Mouse (Mus musculus) cerebellum, postnatal 4 days (tissue): ENCODE results near the gene Sema4g.
"Not testable (repeated sequence)": the region's sequence is repeated elsewhere in the genome, so short reads cannot be mapped to it uniquely, and the experiment has no call there.

Source experiments
- DNase-seq, 2 experiments: peaks; one replicate each; pipeline ENCODE4 v3.0.0; 2022; ENCODE audit warnings: low spot score in 2 of 2, mixed read lengths in 1 of 2

Gene Sema4g

GRCm38 (mm10) chr19:45024775-45025174, 35.9 kb downstream of the Sema4g start:
- DNase-seq, result no peak

DNA sequence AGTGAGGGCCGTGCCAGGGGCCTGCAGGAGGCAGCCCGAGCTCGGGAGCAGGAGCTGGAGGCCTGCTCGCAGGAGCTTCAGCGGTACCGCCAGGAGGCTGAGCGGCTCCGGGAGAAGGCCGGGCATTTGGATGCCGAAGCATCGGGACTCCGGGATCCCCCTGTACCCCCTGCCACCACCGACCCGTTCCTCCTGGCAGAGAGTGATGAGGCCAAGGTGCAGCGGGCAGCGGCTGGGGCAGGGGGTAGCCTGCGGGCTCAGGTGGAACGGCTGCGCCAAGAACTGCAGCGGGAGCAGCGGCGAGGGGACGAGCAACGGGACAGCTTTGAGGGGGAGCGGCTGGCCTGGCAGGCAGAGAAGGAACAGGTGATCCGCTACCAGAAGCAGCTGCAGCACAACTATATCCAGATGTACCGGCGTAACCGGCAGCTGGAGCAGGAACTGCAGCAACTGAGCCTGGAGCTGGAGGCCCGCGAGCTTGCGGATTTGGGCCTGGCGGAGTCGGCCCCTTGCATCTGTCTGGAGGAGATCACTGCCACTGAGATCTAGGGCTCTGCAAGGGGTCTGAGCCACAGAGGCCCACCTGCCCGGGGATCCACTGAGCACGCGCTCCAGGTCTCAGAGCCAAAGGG, 37.2 kb downstream of the Sema4g start:
- no peak for DNase-seq

DNA sequence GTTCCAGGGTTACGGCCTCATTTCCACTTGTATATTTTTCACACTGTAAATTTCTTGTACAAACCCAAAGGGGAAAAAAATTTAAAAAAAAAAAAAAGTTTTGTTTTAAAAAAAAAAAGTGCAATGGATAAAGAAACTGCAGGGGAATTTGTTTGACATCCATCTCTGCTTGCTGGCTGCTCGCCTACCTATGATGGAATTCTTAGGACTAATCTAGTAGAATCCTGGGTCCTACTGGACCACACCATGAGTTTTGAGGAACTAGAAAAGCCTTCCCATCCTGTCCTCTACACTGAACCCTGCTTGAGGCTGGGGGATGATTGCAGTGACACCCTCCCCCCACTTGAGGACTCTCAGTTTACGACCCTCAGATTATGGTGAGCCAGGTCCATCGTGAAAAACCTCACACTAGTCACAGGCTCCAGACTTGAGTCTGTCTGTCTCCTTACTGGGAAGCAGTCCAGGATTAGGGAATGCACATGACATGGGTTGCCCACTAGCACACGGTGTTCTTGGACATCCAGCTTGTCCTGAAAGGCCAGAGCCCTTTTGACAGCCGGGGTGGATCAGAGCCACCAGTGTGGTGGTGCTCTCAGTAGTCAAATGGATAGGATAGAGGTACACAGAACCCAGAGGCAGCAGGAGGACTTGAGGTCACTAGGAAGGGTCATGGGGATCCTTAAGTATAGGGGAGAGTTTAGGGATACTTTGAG, 38.2 kb downstream of the Sema4g start:
- DNase-seq, result no peak

DNA sequence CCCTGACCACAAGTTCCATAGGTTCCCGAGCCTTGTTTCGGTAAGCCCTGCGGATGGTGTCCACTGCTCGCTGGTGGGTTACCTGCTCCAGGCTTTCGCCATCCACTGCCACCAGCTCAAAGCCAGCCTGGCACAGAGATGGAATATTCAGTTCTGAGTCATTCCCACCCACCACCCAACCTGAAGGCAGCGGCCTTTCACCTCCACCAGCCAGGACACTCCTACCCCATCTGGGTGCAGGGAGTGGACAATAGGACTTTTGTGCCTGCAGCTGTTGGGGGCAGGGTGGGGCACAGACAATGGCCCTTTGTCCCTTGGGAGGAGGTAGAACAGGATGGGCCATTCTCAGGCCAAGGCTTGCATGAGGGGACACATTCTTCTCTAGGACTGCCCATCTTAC, 38.9 kb downstream of the Sema4g start:
- DNase-seq, result no peak

GRCm38 (mm10) chr19:45028746-45029145, 39.8 kb downstream of the Sema4g start:
- no peak for DNase-seq

DNA sequence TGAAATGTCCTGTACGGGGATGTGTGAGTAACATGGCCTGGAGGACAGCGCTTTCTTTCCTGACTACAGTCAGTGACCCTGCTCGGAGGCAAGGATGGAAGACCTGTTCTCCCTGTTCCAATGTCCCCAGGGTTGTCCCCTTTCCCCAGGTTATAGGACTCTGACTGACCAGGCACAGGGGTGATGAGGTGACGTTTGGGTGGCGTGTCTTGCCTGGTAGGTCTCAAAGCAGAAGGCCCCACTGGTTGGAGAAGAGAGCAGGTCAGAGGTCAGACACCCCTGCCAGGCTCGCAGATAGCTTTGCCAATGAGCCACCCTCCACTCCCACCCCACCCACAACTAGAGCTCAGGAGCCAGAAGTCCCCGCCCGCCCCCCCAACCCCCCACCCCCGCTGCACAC, 40.7 kb downstream of the Sema4g start:
- DNase-seq, result no peak

DNA sequence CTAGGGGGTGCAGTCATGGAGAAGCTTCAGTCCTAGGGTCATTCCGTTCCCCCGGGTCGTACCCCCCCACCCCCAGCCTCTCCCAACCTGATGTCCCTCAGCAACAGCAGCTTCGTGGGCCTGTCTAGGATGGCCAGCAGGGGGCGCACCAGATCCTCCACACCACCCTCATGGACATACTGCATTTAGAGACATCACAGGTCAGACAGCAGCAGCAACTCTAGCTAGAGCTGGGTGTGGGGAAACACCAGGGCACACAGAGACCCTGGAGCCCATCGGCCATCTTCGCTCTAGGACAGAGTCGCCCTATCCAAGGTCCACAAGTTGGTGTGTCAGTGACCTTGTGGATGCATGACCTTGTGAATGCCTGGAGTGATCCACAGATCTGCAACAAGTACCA, 41.2 kb downstream of the Sema4g start:
- peak in 1 of 2 experiments; percentile 70 for DNase-seq

DNA sequence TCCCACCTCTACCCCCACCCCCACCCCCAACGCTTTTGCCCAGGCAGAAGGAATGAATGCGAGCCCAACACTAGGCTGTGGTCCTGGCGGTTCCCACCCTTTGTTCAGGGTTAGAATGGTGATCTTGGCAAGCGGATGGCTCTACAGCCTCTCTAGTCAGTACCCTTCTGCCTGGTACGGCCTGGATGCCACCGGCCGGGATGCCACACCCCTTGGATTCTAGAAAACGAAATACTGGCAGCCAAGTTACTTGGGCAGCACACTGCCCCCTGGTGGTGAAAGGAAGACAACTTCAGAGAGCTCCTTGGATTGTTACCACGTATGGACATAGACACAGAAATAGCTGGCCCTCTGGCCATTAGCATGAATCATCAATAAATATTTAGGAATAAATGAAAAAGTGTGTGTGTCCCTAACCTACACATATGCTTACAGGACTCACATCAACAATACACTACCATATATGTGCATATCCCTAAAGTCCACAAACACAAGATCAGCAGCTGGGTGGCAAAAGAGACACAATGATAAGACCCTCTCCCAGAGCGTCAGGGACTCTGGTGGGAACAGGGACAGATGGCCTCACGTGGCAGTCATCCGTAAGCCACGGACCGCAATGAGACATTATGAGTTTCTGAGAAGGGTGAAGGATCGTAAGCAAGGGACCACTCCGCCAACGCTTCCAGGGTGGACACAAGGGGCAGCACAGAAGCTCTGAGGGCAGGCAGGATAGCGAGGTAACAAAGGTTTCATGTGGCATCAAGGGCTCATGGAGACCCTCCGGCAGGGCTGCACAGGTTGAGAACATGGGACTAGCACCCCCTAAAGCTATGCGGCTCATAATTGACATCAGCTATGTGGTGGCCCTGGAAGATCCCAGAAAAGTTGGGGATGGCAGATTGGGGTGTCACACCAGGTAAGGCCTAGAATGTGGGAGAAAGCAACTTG, 42.1 kb downstream of the Sema4g start:
- peak in 1 of 2 experiments; percentile 79 for DNase-seq

DNA sequence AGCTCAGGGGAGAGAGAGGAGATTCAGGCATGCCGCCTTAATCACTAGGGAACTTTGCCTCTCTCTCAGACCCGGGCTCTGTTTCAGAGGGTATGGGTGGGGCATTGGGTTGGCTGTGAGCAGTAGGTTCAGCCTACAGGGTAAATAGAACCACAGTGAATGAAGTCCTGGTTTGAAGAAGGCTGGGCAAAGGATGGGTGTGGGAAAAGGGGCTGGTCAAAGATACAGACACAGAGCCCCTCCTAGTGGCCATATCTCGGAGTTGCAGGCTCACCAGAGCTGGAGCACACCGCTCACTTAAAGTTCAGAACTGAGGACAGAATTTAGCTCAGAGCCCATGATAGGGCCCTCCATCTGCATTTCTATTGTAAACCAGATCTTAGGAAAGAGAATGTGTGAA, 42.9 kb downstream of the Sema4g start:
- DNase-seq, result peak in 1 of 2 experiments; percentile 84

DNA sequence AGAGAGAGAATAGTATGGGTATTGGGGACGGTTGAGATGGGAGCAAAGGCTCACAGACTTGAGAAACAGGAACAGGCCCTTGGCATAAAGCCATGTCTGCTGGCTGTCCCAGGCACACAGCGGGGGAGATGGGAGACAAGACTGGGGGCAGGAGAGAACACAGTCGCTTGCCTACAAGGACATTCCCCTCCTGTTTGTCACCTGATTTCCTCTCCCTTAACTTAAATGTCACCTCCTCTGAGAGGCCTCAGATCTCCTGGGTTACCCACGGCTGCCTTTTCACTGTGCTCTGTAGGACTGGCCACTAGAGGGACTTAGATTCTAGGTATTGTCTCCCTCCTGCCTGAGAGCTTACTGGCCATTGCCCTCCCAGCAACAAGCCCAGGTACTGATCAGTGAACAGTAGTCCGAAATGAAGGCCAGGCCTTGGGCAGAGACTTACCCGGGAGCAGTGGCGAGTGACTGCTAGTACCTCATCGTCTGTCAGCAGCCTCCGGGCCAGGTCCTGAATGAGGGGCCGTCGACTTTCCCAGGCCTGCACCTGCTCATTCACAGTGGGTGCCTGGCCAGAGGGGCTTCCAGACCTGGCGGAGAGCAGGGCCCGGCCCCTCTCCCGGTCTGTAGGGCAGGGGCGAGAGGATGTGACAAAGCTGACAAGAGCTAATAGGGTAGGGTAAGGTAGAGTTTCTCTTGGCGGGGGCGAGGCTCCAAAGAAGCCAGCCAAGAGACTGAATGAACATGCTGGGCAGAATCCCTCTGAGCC, 43.9 kb downstream of the Sema4g start:
- DNase-seq, result no peak

DNA sequence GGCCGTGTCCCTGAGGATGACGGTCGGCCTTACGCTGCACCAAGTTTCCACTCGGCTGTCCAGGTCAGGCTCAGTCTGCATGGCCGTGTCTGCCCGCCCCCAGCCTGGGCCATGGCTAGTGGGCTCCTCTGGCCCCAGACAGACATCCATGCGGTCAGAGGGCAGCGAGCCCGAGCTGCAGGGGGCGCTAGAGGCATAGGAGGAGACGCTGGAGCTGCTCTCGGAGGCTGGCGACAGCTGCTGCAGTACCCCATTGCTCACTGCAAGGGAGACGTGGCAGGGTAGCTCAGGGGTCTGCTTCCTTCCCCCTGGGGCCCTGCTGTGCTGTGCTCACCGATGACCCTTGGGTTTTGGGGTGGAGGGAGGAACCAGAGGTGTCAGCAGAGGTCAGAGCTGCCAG, 48.0 kb downstream of the Sema4g start:
- DNase-seq, result peak in 1 of 2 experiments; percentile 63

GRCm38 (mm10) chr19:45038198-45038597, 49.3 kb downstream of the Sema4g start:
- DNase-seq, result not testable (repeated sequence)

GRCm38 (mm10) chr19:45040214-45040613, 51.3 kb downstream of the Sema4g start:
- no peak for DNase-seq

GRCm38 (mm10) chr19:45044389-45044927, 55.6 kb downstream of the Sema4g start:
- DNase-seq, result no peak

DNA sequence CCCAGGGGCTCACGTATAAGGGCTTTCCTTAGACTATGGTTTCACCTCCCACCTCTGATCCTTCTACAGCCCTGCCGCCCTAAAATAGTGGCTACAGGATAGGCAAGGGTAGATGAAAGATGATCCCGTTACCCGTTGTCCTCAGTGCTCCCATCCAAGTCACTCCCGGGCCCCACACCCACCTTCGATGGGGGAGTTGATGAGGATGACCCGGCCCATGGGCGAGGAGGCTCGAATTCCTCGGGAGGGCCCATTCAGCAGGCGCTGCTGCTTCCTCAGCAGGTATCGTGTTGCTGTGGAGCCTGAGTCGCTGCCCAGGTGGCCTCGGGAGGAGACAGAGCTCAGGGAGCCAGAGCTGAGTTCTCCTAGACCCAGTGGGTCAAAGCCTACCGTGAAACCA, 56.3 kb downstream of the Sema4g start:
- no peak for DNase-seq

GRCm38 (mm10) chr19:45045651-45046050, 56.8 kb downstream of the Sema4g start, which contains the start of gene Pdzd7:
Gene Pdzd7 (minus strand): TSS chr19:45045717.
- no peak for DNase-seq

DNA sequence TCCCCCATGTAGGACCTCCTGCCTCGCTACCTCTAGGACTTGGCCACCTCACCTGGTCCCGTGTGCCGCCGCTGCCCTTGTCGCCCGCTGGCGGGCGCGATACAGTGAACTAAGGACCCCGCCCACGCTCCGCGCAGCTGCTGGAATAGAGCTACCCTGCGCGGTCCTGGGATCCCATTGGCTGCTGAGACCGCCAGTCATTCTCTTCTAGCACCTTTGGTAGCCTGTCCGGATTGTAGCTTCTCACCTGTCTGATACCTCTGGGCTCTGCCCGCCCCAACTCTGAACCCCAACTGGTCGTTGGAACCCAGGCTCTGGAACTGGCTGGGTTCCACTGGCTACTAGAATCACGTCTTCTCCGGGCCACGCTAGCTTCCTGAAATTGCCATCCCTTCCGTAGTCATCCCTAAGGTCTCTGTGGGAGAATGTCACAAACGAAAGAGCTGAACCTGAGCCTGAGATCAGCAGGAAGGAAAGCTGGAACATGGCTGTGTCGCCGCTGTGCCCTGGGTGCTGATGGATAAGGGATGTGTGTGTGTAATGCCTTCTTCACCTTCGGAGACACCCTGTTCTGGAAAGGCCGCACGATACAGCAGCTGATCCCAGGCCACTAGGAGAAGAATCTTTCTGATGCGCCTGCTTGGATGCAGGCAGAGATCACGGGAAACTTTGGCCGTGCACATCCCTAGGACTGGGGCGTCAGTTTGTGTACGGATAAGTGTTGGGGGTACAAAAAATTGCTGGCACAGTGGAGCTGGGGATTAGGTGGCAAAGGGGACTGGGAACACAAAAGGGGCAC, 57.8 kb downstream of the Sema4g start:
- DNase-seq, result peak in 1 of 2 experiments; percentile 82

DNA sequence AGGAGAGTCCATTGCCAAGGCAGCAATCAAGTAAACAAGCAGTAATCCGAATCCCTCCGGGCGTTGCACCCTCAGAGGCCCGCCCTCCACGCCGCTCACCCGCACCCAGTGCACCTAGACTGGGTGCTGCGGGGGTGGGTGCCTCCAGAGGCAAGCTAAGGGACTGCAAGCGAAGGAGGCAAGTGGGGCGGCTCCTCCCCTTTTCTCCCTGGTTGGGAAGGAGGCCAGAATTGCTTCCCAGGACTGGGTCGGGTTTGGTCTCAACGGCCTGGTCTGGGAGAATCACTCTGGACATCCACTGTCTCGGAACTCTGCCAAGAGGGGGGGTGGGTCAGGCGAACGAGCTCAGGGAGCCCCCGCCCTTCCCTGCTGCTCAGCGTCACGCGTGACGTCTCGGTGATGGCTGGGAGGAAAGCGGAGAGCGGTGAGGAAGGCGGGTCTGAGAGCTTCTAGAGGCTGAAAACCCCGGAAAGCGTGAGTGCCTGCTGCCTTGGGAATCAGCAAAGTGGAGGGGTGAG, 58.6 kb downstream of the Sema4g start, which contains the start of gene Sfxn3:
Sfxn3 (plus strand) TSS at position 87 of the 518 bp plus-strand sequence.
- peak; percentile 73 to 91 for DNase-seq

GRCm38 (mm10) chr19:45047935-45048643, 59.2 kb downstream of the Sema4g start:
- DNase-seq, result peak in 1 of 2 experiments; percentile 41
